Mouse (Mus musculus) monocyte, adult 2 months (primary cell): ENCODE measurements at regions not wholly inside any gene's neighbourhood (a gene's known extent, or its start where the extent isn't known, plus 50 kb on each side); places are given as distances from the start of the nearest gene placed in this dataset.

ENCODE experiments used
- DNase-seq, 2 experiments: peaks; one replicate each; pipeline ENCODE4 v3.0.0; 2022; ENCODE audit warnings: low spot score in 2 of 2, low read depth in 1 of 2

DNA sequence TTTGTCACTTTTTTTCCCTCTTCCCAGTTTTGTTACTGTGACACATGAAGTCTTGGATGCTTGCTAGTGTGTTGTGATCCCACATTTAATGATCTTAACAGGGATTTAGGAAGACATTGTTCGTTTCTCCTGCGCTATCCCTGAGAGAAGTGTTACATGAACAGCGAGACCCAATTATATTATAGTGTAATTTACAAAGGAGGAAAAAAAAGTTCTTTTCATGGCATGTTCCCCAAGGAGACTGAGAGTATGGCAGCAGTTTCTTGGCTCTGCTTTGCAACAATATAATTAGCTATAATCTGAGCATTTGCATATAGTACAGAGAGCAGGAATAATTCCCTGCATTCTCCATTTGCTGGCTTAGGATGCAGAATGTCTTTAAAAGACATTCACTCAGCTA lies 168.6 kb downstream of the Insc start:
- no peak for DNase-seq

DNA sequence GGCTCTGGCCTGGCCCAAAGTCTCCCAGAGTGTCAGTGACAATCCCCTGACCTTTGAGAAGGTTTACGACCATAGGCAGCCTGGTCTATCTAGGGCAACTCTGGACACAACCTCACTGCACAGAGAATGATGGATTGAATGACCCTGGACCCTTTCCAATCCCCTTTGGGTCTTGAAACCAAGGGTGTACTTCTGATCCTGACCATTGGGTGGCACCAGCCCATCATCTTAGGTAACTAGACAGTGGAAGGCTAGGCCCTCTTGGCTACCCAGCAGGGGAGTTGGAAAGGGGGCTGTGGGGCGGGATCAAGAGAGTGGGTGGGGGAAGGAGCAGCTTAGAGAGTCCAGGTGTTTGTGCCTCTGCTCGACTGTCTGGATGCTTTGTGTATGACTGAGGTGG lies 178.7 kb downstream of the Insc start:
- no peak for DNase-seq

DNA sequence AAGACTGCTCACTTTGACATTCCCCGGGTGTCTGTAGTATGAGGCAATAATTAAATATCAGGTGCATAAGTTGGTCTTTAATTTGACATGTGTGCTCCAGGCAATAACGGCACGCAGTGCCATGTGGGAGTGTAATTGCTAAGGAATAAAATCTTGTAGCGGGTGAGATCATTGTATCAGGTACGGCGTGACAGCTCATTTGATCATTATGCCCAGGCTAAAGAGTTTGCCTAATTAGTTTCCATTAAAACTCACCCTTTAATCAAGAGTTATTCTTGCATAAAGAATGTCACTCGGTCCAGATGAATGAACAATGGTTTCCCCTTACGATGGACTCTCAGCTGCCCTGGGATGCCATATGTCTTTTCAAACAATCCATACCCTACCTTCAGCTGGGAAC lies 190.4 kb downstream of the Insc start:
- DNase-seq, result no peak

DNA sequence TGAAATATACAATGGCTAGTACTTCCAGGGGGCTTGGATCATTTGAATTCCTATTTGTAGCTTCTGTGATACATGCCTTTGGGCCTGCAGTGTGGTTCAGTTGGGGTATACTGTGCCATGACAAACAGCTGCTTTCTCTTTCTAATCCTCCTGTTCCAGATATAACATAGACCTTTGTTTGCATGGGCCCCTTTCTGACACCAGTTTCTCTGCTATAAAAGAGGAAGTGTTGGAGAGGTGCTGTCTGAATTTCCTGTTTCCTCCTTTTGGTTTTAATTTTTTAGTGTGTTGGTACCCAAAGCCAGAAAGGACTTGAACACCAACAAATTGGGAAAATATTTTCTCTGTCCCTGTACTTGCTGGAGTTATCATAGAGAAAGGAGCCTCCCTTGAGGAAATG lies 207.3 kb downstream of the Insc start:
- DNase-seq, result no peak

DNA sequence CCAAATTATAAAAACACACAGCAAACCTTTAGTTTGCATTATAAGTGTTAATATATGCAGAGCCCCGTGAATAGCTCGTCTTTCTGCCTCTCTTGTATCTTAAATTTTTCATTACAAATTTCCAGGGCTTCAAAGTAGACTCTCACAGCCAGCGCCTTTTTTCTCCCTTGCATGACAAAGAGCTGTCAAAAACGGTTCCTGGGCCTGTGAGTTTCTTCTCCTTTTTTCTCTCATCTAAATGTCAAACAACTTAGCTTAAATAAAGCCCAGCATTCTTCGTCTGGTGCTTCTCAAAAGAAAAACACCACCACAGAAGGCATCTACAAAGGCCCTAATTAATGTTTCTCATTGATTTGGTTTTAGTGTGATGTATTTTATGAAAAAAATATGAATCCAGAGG lies 219.7 kb downstream of the Insc start:
- no peak for DNase-seq

DNA sequence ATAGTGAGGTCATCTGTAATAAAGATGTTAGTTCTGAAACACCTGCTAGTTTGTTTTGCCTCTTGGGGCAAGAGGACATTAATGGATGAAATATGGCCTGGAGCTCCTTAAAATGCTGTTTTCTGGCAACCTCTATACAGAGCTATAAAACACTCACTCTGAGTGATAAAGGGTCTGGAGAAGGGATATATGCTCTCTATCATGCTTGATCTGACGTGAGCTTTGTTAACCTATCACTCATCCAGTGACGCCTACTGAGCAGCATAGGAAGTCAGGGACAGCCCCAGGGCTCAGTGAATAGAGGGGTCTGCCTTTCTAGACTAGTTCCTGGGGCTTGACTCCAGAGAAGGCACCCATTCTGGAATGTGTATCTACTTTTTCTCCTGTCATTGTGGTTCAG lies 222.4 kb downstream of the Insc start:
- no peak for DNase-seq

DNA sequence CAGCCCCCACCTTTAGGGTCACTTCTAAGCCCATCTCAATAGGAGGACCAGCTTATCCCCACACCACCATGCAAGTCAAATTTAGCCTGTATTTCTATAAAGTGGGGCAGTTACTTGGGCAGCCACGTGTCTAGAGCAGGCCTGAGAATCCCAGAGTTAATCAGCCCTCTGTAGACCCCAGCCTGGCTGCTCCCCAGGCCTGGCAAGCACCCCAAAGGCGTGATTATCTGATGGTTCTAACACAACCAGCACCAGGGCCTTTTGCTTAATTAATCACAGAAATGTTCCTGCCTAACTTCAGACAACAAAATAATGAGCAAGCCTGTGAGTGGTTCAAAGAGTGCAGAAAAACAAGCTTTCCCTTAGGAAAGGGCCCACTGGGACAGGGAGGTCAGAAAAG lies 243.0 kb downstream of the Insc start:
- DNase-seq, result no peak

DNA sequence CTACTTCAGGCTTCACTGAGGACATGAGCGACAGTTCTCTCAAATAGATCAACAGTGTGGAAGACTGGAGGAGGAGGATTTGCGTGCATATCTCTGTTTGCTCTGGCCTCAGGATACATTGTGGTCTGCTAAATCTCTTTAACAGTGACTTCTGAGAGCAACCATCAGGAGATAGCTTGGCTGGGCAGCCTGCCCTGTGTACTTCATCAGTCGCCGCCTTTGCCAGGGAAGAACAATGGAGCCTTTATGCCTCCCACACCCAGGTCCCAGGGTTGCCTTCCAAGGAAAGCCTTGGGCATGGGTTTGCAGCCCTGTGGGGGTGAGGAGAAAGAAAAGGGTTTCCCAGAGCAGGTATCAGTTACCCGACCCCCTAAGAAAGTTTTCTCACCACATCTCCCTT lies 247.8 kb downstream of the Insc start:
- no peak for DNase-seq

DNA sequence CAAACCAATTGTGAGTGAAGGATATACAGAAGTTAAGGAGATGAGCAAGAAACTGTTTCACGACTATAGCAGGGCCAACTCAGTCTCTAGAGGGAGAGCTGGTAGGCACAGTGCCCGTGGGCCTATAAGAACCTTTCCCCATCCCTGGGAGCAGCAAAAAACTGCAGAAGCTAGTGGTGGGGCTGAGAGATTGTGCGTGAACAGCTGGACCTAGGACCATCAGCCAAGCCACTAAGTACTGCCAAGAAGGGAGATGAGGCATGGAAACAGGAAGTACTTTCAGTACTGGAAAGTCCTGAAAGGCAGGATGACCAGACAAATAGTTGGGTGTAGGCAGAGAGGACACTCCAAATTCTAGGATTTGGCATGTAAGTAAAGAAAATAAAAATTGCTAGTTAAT lies 248.9 kb downstream of the Insc start:
- no peak for DNase-seq

DNA sequence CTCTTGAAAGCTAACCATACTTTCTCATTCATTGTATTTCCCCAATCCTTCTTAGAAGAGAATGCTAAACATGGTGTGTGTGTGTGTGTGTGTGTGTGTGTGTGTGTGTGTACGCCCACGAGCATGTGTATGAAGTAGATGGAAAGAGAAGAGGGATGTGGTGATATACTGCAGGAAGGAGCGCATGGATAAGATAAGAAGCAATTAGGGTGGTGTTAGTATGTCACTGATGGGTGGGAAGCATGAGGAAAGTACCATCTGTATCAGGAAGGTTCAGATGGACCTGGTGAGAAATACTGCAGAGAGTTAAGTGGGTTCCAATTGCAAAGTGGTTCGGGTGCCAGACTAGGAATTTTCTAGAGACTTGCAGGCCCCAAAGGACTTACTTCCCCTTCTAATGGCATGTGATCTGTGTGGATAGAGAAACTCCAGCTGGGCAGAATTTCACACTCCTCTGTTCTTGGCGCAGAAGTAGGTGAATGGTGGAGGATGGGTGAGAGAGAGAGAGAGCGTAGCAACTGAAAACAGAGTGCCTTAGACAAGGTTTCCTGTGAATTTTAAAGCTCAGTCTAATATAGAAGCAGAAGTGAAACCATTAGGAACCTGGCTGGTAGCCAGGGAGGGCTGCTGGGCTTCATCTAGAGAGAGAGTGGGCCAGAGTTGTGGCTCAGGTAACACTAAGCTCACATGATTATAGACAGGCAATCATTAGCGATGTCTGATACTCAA lies 257.5 kb downstream of the Insc start:
- DNase-seq, result no peak

DNA sequence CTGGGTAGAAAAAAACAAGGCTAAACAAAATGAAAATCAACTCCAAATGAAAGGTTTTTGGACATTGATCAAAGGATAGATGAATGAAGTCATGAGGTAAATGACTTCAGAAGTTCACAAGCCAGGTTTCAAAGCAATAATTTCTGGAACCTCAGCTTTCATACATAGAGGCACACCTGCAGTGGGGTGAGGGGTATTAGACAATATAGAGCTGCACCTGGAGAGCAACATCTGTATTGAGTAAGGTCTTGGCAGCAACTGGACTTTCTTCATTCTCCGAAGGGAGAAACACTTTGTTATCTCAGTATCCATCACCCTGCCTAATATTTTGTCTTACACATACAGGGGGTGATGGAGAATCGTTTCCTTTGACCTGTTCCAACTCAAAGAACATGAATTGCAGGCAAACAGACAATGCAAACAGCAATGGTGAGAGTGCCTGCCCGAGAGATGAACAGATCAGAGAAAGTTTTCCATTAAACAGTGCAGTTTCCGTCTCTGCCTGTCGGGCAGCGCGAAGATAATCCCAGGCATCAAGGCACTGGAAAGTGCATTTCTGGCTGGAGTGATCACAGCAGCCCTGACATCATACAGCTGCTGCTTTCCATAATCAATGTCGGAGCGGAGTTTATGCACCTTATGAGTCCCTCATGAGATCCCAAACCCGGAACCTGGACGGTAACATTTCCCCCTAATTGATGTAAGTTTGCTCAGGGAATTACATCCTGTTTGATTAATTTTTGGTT lies 270.9 kb downstream of the Insc start:
- no peak for DNase-seq

DNA sequence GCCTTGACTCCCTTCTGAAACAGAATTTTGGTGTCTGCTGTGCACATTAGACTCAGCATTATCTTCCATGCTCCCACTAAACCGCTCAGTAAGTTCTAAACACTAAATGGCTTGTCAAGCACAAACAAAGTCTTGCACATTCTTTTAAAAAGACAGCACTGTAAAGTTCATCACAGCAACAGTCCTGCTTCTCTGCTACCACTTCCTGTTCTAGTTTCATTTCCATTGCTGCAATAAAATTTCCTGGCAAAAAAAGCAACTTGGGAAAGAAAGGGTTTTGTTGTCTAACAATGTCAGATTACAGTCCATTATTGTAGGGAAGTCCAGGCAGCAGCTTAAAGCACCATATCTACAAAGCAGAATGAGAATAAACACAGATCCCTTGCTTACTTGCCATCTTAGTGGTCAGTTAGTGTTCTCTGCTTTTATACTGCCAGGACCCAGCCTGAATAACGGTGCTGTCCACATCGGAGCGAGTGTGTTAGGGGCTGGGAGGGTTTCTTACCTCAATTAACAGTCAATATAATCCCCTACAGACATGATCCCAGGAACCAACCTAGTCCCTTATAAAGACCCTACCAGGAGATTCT lies 276.0 kb downstream of the Insc start:
- DNase-seq, result no peak

DNA sequence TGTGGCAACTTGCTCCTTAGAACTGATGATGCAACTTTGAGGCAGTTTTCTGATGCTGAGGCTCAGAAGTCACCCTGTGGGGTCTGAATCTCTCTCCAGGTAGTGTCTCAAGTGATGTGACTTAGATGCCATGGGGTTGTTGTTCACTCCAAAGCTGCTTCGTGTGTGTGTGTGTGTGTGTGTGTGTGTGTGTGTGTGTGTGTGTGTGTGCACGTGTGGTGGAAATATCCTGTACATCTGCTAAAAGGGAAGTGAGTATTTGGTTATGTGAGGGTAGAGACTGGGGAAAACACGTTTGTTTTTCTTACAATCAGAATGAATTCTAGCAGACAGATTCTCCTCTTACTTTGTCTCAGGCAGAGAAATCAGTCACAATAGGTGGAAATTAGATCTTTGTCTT lies 276.5 kb downstream of the Insc start:
- DNase-seq, result peak in 1 of 2 experiments; percentile 1

DNA sequence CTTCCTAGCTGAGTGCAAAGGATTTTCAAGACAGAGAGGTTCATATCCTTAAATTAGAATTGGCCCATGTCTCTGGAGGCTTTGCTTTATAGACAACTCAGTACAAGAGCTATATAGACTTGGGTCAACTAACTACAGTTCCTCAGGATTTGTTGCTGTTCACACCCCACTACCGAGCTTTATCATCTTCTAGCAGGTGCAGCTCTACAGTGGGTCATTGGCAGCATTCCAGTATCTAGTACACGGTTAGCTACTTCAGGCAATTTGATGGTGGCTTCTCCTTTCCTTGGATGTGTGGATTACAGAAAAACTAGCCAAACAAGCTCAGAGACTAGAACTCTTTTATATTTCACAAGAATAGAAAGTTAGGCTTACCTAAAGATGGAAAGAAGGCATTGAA lies 282.3 kb downstream of the Insc start:
- DNase-seq, result no peak

DNA sequence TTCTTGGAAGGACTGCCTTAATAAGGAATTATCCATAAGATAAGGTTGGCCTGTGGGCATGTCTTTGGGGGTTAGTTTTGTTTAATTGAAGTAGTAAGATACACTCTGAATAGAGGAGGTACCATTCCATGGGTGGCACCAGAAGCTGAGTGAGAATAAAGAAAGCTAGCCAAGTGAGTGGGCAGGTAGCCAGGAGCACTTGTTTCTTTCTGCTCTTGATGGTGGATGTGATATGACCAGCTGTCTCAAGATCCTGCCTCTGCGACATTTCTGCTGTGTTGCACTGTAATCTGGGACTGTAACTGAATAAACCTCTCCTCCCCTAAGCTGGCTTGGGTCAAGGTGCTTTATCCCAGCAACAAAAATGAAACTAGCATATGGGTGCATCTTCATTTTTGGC lies 284.2 kb downstream of the Insc start:
- DNase-seq, result no peak

DNA sequence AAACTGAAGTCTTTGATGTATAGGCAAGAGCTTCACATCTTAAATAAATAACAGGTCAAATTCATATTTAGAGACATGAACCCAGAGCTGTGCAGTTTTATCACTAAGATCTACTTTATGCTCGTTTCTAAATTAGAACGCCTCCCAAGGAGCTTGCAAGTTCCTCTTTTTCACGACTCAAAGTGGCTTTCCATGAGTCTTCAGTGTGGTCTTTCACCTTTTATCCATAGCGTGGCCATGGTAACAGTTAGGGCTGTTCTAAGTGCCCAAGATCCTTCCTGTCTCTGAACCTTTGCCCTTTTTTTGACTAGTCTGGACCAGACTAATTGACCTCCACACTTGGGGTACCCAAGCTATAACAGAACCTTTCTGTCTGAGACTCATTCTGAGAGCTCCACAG lies 290.5 kb downstream of the Insc start:
- DNase-seq, result no peak

DNA sequence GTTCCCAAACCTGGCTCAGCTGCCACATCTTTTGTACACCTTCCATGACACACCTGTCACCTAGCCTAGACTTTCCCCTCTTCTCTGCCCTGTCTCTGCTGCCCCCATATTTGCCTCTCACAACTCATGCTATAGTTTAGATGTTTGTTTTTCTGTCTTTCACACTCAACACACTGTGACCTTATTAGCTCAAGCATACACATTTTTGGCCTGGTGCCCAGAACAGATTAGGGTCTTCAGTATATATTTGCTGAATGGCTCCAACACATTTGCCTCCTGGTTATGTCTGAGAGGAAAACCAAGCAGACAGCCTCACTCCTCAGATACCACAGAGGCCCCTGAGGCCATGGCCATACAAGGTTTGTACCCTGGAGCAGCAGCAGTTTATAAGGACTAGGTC lies 312.0 kb downstream of the Insc start:
- DNase-seq, result no peak

DNA sequence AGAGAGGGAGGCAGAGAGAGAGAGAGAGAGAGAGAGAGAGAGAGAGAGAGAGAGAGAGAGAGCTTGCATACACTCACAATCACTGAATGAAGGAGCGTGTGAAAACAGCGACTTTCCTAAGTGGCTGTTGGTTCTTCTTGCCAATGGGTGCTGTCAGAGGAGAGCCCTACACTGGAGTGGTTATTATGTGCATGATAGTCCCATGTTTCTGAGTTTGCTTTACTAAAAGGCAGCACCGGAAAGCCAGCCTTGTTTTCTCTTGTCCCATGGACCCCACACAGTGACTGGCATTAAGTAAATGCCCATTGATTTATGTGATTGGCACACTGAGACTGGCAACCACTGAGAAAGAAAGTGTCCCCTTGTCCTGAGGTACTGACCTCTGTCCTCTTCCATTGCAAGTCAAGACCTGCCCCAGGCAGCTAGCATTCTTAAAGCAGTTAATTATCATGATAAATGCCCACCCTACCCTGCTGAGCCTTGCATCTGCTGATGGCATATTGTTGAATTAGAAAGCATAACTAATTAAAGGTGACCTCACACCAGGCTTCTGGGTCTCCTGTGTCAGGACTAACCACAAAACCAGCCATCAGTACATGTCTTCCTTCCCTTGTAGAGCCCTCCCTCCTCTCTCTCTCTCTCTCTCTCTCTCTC lies 313.6 kb downstream of the Insc start:
- no peak for DNase-seq

DNA sequence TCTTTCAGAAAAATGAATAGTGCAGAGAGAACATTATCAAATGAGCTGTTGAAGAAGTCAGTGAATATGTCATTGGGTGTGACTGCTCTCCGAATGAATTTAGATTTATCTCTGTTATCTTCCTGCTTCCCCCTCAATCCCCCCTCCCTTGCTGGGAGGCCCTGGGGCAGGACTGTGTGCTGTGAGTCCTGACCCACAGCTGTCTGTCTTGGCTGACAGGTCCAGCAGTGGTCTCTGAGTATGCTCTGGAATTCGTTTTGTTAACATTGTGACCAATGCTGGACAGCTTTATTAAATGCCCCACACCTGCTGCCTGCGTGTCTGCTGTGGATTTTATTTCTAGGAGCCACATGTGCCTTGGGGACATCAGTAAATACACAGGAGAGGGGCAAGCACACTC lies 314.2 kb downstream of the Insc start:
- no peak for DNase-seq

DNA sequence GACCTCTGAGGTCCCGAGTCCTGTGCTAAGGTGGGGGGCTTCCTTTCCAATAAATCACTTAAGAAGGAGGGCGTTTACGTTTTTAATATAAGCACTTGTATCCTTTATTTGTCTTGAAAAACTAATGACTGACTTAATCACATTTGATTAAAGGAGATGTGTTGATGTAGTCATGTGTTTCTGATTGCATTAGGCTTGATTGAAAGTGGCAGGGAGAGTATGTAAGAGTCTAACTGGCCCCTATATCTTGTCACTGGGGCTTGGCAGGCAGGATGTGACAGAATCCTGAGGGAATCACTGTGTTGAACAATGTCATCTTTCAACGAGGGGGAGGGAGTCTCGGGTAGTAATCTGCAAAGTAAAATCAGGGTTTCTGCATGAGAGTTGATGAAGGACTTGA lies 316.7 kb downstream of the Insc start:
- no peak for DNase-seq

DNA sequence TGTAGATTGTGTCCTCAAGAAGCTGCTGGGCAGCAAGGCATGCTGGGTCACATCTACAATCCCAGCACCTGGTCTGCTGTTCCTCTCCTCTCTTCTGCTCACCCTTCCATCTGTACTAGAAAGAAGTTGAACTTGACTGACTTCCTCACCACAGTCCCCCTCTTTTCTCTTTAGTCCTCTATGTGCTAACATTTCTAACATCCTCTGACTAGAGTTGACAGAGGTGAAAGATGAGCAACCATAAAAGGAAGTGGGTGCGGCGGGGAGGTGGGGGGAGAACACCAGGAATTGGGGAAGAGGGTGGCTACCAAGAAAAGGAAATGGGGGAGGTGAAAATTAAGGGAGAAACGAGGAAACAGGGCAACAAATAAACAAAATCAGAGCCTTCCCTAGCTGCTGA lies 319.3 kb downstream of the Insc start:
- no peak for DNase-seq

DNA sequence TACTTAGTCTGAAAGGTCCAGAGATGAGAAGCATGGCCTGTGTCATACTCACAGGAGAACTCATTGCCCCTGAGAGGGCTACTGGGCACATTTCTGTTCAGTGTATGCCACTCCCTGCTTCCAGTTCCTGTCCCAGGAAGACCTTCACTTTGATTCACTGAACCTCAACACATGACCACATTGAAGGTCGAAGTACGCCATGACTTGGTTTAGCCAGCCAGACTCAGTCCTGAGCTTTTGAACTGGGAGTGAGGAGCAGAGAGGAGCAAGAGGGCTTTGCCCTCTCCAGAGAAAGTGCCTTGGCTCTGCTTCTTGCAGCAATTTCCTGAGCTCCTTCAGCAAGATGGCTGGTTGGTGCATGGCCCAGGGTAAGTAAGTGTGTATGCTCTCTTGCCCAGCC lies 324.1 kb downstream of the Insc start:
- DNase-seq, result no peak
